In the genomic region with DNA sequence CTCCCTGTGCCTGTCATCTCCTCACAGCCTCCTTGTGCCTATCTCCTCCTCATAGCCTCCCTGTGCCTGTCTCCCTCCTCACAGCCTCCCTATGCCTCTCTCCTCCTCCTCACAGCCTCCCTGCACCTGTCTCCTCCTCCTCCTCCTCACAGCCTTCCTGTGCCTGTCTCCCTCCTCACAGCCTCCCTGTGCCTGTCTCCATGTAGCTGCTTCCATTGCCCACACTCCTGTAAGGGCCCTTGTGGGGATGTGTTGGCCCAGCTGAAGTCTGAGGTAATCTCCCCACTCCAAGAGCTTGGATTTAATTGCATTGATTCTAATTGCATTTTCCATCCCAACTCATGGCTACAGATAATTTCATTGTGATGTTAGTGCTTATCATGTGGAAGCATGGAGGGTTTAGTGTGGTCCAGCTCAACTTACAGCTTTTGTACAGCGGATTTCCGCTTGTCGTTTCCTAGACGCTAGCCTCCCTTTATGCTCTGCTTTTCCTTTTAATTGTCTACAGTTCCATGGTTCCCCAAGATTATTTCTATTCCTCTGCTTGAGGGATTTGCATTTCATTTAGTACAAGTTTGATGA, we compare ENCODE assay signal across 18 mouse cellular contexts.
A peak's percentile ranks its signal among the peaks of the same experiment; 100 is the strongest.
DNase-seq lines count a peak whose midpoint lies in the region; ATAC-seq lines count a peak whose summit lies in the region.
"Had no signal": no experiment of that assay in that cellular context is flagged by ENCODE, and none has a peak within 500 bp of the region (broad histone marks: within the 10 kb centered on the region; RNA-seq: fewer than 3 reads in every experiment).

No protein-coding gene starts in this region.

- 76% methylated on average over 4 of the region's 4 CpGs for WGBS in forebrain, embryonic 10.5 days
- WGBS in forebrain, embryonic 11.5 days = 65% methylated on average over 4 of the region's 4 CpGs
- 24% methylated on average over 4 of the region's 4 CpGs for WGBS in forebrain, embryonic 14.5 days
- WGBS in midbrain, embryonic 14.5 days = 31% methylated on average over 4 of the region's 4 CpGs

- peaks cover 14% of the 10 kb centered on the region for H3K4me1 ChIP-seq in forebrain, embryonic 10.5 days
- peaks cover 3% of the 10 kb centered on the region; the same call in 1 of the 2 replicates for H3K4me1 ChIP-seq in forebrain, embryonic 11.5 days (replicated peaks; ENCODE audit: control insufficient read depth, insufficient read depth, low read length)
- H3K4me1 ChIP-seq in megakaryocyte, embryonic 14.5 days = peaks cover 7% of the 10 kb centered on the region
- H3K4me1 ChIP-seq in forebrain, embryonic 14.5 days (ENCODE audit: control insufficient read depth, insufficient read depth, low read length) = no peaks in the 10 kb centered on the region
- H3K4me1 ChIP-seq in midbrain, embryonic 14.5 days (ENCODE audit: control insufficient read depth, insufficient read depth, low read length) = no peaks in the 10 kb centered on the region
- H3K4me1 ChIP-seq: liver, embryonic 13.5 days had no signal

- H3K4me3 ChIP-seq in forebrain, embryonic 10.5 days = no peak overlapping the region
- H3K4me3 ChIP-seq in forebrain, embryonic 11.5 days (ENCODE audit: low read depth, low read length) = no peak overlapping the region
- H3K4me3 ChIP-seq in megakaryocyte, embryonic 14.5 days (replicated peaks) = peak overlapping the region; percentile 76
- H3K4me3 ChIP-seq in forebrain, embryonic 14.5 days (ENCODE audit: low read depth, low read length) = no peak overlapping the region
- H3K4me3 ChIP-seq in midbrain, embryonic 14.5 days (replicated peaks; ENCODE audit: low read depth, low read length) = no peak overlapping the region
- H3K4me3 ChIP-seq: liver, embryonic 13.5 days; myocyte had no signal

- H3K9me3 ChIP-seq in forebrain, embryonic 10.5 days = no peaks in the 10 kb centered on the region
- no peaks in the 10 kb centered on the region for H3K9me3 ChIP-seq in forebrain, embryonic 11.5 days (ENCODE audit: control insufficient read depth, low read length)
- H3K9me3 ChIP-seq in megakaryocyte, embryonic 14.5 days = no peaks in the 10 kb centered on the region
- H3K9me3 ChIP-seq in forebrain, embryonic 14.5 days (replicated peaks; ENCODE audit: control insufficient read depth, low read length) = no peaks in the 10 kb centered on the region
- no peaks in the 10 kb centered on the region for H3K9me3 ChIP-seq in midbrain, embryonic 14.5 days (ENCODE audit: control insufficient read depth, low read length)
- H3K9me3 ChIP-seq: liver, embryonic 13.5 days had no signal

- H3K27ac ChIP-seq in forebrain, embryonic 10.5 days = peak overlapping the region; percentile 68
- no peak overlapping the region for H3K27ac ChIP-seq in forebrain, embryonic 11.5 days (ENCODE audit: low read depth, low read length)
- H3K27ac ChIP-seq in forebrain, embryonic 14.5 days (ENCODE audit: low read depth, low read length) = no peak overlapping the region
- no peak overlapping the region; the same call in 1 of the 2 replicates for H3K27ac ChIP-seq in midbrain, embryonic 14.5 days (replicated peaks; ENCODE audit: low read depth, low read length)
- H3K27ac ChIP-seq: liver, embryonic 13.5 days had no signal

- no peaks in the 10 kb centered on the region for H3K36me3 ChIP-seq in forebrain, embryonic 10.5 days (replicated peaks)
- no peaks in the 10 kb centered on the region for H3K36me3 ChIP-seq in forebrain, embryonic 11.5 days (ENCODE audit: control insufficient read depth, insufficient read depth, low read length)
- H3K36me3 ChIP-seq in megakaryocyte, embryonic 14.5 days (replicated peaks; ENCODE audit: low read length) = peaks cover 10% of the 10 kb centered on the region
- H3K36me3 ChIP-seq in forebrain, embryonic 14.5 days (ENCODE audit: control insufficient read depth, insufficient read depth, low read length) = no peaks in the 10 kb centered on the region
- no peaks in the 10 kb centered on the region for H3K36me3 ChIP-seq in midbrain, embryonic 14.5 days (ENCODE audit: control insufficient read depth, insufficient read depth, low read length)
- H3K36me3 ChIP-seq: liver, embryonic 13.5 days had no signal

- no peak overlapping the region for H3K4me2 ChIP-seq in forebrain, embryonic 11.5 days (ENCODE audit: low read depth, low read length, severe bottlenecking)
- no peak overlapping the region for H3K4me2 ChIP-seq in forebrain, embryonic 14.5 days (ENCODE audit: low read length)
- no peak overlapping the region for H3K4me2 ChIP-seq in midbrain, embryonic 14.5 days (ENCODE audit: low read length)
- H3K4me2 ChIP-seq: heart, embryonic 11.5 days; liver, embryonic 13.5 days had no signal

- no peak for DNase-seq in forebrain, embryonic 10.5 days (ENCODE audit: extremely low spot score, low spot score)
- DNase-seq in forebrain, embryonic 11.5 days (ENCODE audit: low spot score) = no peak
- DNase-seq in forebrain, embryonic 14.5 days (ENCODE audit: low spot score) = peak; percentile 17
- peak; percentile 52 for DNase-seq in midbrain, embryonic 14.5 days
- DNase-seq in layer of hippocampus, adult 9-11 months = no peak
- DNase-seq in kidney, adult 9 months = no peak
- DNase-seq: adrenal gland, postnatal 14 days; cerebellum, adult 9-10 months; kidney, postnatal 4 days; liver, embryonic 13.5 days; lung, adult 2 months; lung, postnatal 14 days; right cerebral cortex, postnatal 14 days had no signal

- H3K9ac ChIP-seq in forebrain, embryonic 11.5 days (ENCODE audit: low read length) = no peak overlapping the region
- no peak overlapping the region for H3K9ac ChIP-seq in forebrain, embryonic 14.5 days (ENCODE audit: low read length)
- no peak overlapping the region for H3K9ac ChIP-seq in midbrain, embryonic 14.5 days (replicated peaks; ENCODE audit: low read length)
- H3K9ac ChIP-seq: liver, embryonic 13.5 days had no signal

- no peaks in the 10 kb centered on the region for H3K27me3 ChIP-seq in forebrain, embryonic 10.5 days (ENCODE audit: poor library complexity, severe bottlenecking)
- H3K27me3 ChIP-seq in forebrain, embryonic 11.5 days (ENCODE audit: control insufficient read depth, insufficient read depth, low read length) = no peaks in the 10 kb centered on the region
- no peaks in the 10 kb centered on the region for H3K27me3 ChIP-seq in megakaryocyte, embryonic 14.5 days (replicated peaks)
- no peaks in the 10 kb centered on the region for H3K27me3 ChIP-seq in forebrain, embryonic 14.5 days (replicated peaks; ENCODE audit: control insufficient read depth, insufficient read depth, low read length)
- no peaks in the 10 kb centered on the region for H3K27me3 ChIP-seq in midbrain, embryonic 14.5 days (ENCODE audit: control insufficient read depth, insufficient read depth, low read length)
- H3K27me3 ChIP-seq: liver, embryonic 13.5 days had no signal

- no peak for ATAC-seq in forebrain, embryonic 11.5 days (replicated peaks; ENCODE audit: low FRiP score)
- no peak for ATAC-seq in megakaryocyte, adult 5-6 weeks (ENCODE audit: poor library complexity, severe bottlenecking)
- ATAC-seq in forebrain, embryonic 14.5 days = peak; percentile 43; the same call in 1 of the 2 replicates
- ATAC-seq in midbrain, embryonic 14.5 days (ENCODE audit: low FRiP score, low TSS enrichment) = peak; percentile 31; the same call in 1 of the 2 replicates
- ATAC-seq: intestine, postnatal 0 days had no signal

Comparison
In these comparisons a context has a peak if more than half of its experiments do, and no peak if none do; other contexts are left out.
1. DNase-seq: peak in forebrain, embryonic 14.5 days (single experiment) and midbrain, embryonic 14.5 days (single experiment); none in forebrain, embryonic 10.5 days (single experiment), forebrain, embryonic 11.5 days (single experiment), layer of hippocampus, adult 9-11 months (single experiment) and kidney, adult 9 months (single experiment).
2. ATAC-seq: peak in forebrain, embryonic 14.5 days (single experiment) and midbrain, embryonic 14.5 days (single experiment); none in forebrain, embryonic 11.5 days (single experiment) and megakaryocyte, adult 5-6 weeks (single experiment).